Mouse (Mus musculus) midbrain, embryonic 13.5 days (tissue): ENCODE data around the gene Zfp160. TPM values are rescaled to one million over a fixed set of nuclear protein-coding genes. Genes with fewer than 3 reads are reported as not detected.
"Not testable (repeated sequence)": the region's sequence is repeated elsewhere in the genome, so short reads cannot be mapped to it uniquely, and the experiment has no call there.

Source experiments
- ATAC-seq: fragments of 200-750 bp; cut with Nextera tagmentation; 2 replicates; pipeline ENCODE4 v1.8.0; 2017; ENCODE audit warnings: mild to moderate bottlenecking, moderate TSS enrichment, moderate library complexity
- H3K27ac ChIP-seq: fragments of 300-500 bp; sonication (generic); 2 replicates; pipeline ENCODE4 v1.5.1; 2015; ENCODE audit warnings: inconsistent platforms, mild to moderate bottlenecking, moderate library complexity
- H3K27me3 ChIP-seq: fragments of 300-500 bp; sonication (generic); 2 replicates; pipeline ENCODE4 v1.6.1; 2015; ENCODE audit warnings: mild to moderate bottlenecking, inconsistent platforms
- H3K36me3 ChIP-seq: fragments of 300-500 bp; sonication (generic); 2 replicates; pipeline ENCODE4 v1.6.1; 2015; ENCODE audit warnings: mild to moderate bottlenecking, inconsistent platforms
- H3K4me1 ChIP-seq: fragments of 300-500 bp; sonication (generic); replicated peaks from 2 replicates; pipeline ENCODE4 v1.6.1; 2015; ENCODE audit warnings: inconsistent platforms
- H3K4me2 ChIP-seq: fragments of 300-500 bp; sonication (generic); replicated peaks from 2 replicates; pipeline ENCODE4 v1.6.1; 2015; ENCODE audit warnings: moderate library complexity, mild to moderate bottlenecking, inconsistent platforms
- H3K4me3 ChIP-seq: fragments of 300-500 bp; sonication (generic); replicated peaks from 2 replicates; pipeline ENCODE4 v1.5.1; 2015; ENCODE audit warnings: mild to moderate bottlenecking, inconsistent platforms
- H3K9ac ChIP-seq: fragments of 300-500 bp; sonication (generic); replicated peaks from 2 replicates; pipeline ENCODE4 v1.6.1; 2015; ENCODE audit warnings: mild to moderate bottlenecking, inconsistent platforms
- H3K9me3 ChIP-seq: fragments of 300-500 bp; sonication (generic); 2 replicates; pipeline ENCODE4 v1.6.1; 2016; ENCODE audit warnings: mild to moderate bottlenecking, inconsistent platforms
- WGBS: fragments of 180-500 bp; shearing (Covaris S2); methylation state at CpG from one replicate; pipeline ENCODE4 v1.1.7; 2015; 5-methylcytosine and 5-hydroxymethylcytosine counted together
- polyA plus RNA-seq: library from polyadenylated mRNA; unstranded; fragments of >200 nt; fragmentation: Nextera tagmentation; extraction: Ambion mirVana; gene quantifications from 2 replicates; pipeline ENCODE4 v1.2.1, GENCODE M21; 2015

Gene Zfp160
- polyA plus RNA-seq, 1 experiment from 2014 or later: 19.4 TPM

DNA sequence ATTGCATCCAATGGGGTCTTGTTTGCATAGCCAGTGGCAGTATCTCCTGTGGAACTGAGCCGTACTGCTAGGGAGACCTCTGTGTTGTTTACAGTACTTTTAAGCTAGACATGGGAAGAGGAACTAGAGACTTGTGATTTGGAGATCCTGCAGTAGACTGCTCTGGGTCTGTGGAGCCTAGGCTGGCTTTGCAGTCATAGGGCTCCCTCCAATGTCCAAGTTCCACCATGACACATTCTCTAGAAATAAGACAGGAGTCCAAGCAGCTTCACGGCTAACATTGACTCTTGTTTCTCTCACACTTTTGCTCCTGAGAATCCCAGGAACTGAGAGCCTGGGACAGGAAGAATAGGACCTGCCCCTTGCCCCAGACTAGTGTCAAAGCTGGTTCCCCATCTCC is 44.6 kb downstream of the Zfp160 start:
- Histone ChIP-seq H3K9me3 (no peaks in the 10 kb centered on the region), H3K27me3 (no peaks in the 10 kb centered on the region), H3K9ac (no peak overlapping the region), H3K4me3 (no peak overlapping the region), H3K4me2 (no peak overlapping the region), H3K4me1 (no peaks in the 10 kb centered on the region), H3K27ac (no peak overlapping the region), H3K36me3 (no peaks in the 10 kb centered on the region)
- no peak for ATAC-seq
- WGBS: 94% methylated on average over 2 of the region's 2 CpGs

DNA sequence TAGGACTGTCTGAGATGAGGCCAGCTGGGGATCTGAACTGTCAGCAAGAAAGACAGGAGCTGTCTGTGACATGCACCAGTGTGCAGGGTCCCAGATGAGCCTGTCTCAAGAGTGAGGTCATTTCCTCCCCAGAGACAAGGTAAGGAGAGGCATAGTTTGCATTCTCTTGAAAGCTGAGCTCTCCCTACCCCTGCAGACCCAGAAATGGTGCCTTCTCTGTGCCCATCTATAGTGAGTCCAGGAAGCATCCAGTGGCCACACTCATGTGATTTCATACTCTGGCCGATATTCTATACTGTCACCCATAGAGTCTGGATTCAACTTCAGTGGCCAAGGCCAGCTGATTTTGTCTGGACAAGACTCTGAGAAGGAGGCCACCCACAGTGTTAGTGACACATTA is 46.4 kb downstream of the Zfp160 start:
- H3K36me3 ChIP-seq, ATAC-seq: not testable (repeated sequence)
- WGBS: 100% methylated on average over 1 of the region's 1 CpGs

GRCm38 (mm10) chr17:21065501-21065900 is 56.8 kb downstream of the Zfp160 start:
- Histone ChIP-seq H3K27ac (no peak overlapping the region), H3K36me3 (no peaks in the 10 kb centered on the region), H3K27me3 (no peaks in the 10 kb centered on the region), H3K4me2 (no peak overlapping the region), H3K9me3 (0 out of 2 replicates have a peak, but pooled peaks cover 8% of the 10 kb centered on the region), H3K4me3 (no peak overlapping the region), H3K9ac (no peak overlapping the region), H3K4me1 (no peaks in the 10 kb centered on the region)
- no peak for ATAC-seq
- 46% methylated on average over 1 of the region's 1 CpGs for whole genome bisulfite sequencing

More for the DNA sequence above, 46.4 kb downstream of the Zfp160 start:
- not testable (repeated sequence) for H3K4me3 ChIP-seq, H3K4me2 ChIP-seq, H3K9me3 ChIP-seq, H3K27me3 ChIP-seq, H3K4me1 ChIP-seq, H3K9ac ChIP-seq, H3K27ac ChIP-seq

DNA sequence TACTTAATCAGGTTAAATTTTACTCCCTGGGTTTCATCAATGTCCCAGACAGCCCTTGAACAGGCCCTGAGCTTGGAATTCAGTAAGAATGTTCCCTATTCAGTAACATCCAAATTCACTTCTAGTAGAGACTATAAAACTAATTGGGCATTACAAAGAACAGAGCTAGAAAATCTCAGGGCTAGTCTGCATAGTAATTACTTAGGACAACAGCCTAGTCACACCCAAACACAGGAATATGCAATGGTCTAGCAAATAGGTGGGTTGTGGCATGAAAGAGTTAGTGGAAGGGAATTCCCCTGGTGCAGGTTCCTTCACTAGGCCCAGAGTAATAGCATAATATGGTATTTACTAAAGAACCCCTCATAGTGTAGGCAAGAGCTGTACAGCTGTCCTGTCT is 58.3 kb downstream of the Zfp160 start:
- Histone ChIP-seq H3K27ac (no peak overlapping the region), H3K9me3 (0 out of 2 replicates have a peak, but pooled peaks cover 8% of the 10 kb centered on the region)
- no peak for ATAC-seq

DNA sequence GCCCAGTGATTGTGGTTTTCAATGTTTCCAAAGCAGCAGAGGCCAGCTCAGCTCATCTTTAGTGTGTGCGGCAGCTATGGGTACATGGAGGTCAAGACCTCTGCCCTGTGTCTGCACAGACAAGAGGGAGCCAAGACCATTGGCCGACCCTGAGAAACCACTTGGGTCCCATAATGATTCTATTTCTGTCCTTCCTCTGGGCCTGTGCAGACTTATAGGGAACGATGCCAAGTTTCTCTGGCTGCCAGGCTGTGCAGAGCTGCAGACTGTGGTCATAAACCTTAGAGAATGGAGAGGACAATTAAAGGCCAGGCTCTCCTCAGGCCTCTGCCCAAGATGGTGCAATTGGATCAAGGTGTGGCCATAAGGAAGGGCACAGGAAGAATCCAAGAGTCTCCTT is 60.7 kb downstream of the Zfp160 start:
- H3K27me3 ChIP-seq: not testable (repeated sequence)
- no CpG with 5 or more reads among the region's 3 CpGs for WGBS

More for the DNA sequence above, 58.3 kb downstream of the Zfp160 start:
- Histone ChIP-seq H3K27me3 (no peaks in the 10 kb centered on the region), H3K36me3 (no peaks in the 10 kb centered on the region), H3K4me2 (no peak overlapping the region), H3K4me1 (no peaks in the 10 kb centered on the region), H3K9ac (no peak overlapping the region), H3K4me3 (no peak overlapping the region)

DNA sequence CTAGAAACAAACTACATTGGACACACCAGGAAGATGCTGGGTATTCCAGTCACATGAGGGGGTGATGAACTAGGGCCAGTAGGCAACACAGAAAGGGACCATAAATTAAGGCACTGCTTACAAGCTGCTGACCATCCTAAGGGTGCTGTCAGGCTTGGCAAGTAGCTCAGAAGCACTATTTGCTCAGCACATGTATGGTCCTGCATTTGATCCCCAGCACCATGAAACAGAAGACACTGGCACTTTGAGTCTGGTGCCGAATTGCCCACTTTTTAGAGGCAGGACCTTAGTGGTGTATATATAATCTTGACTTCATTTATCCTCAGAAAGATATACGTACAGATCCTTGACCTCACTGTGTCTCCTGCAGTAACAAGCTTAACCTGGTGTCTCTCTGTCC is 62.3 kb downstream of the Zfp160 start:
- not testable (repeated sequence) for H3K27ac ChIP-seq, H3K9me3 ChIP-seq, H3K27me3 ChIP-seq, ATAC-seq, H3K4me3 ChIP-seq, H3K36me3 ChIP-seq, H3K4me1 ChIP-seq, H3K4me2 ChIP-seq, H3K9ac ChIP-seq
- WGBS: 75% methylated on average over 2 of the region's 2 CpGs

More for the DNA sequence above, 60.7 kb downstream of the Zfp160 start:
- ATAC-seq, H3K4me3 ChIP-seq, H3K9ac ChIP-seq, H3K4me2 ChIP-seq, H3K4me1 ChIP-seq, H3K36me3 ChIP-seq, H3K27ac ChIP-seq, H3K9me3 ChIP-seq: not testable (repeated sequence)

Other genes starting within 250 kb of the Zfp160 start
- not detected in 2 replicates for gene Vmn1r228, start 222.7 kb upstream of the Zfp160 start, polyA plus RNA-seq
- 0.03 TPM in 1 of 2 replicates, not detected in the other for gene Vmn1r229, start 197.3 kb upstream of the Zfp160 start, polyA plus RNA-seq
- not detected in 2 replicates for gene Vmn1r230, start 168.5 kb upstream of the Zfp160 start, polyA plus RNA-seq
- not detected in 2 replicates for gene Vmn1r231, start 103.8 kb upstream of the Zfp160 start, polyA plus RNA-seq
- gene Vmn1r232, start 89.2 kb upstream of the Zfp160 start, polyA plus RNA-seq: not detected in 2 replicates
- 636 and 655 TPM in 2 replicates for gene Ppp2r1a, start 63.6 kb upstream of the Zfp160 start, polyA plus RNA-seq
- gene Vmn1r233, start 12.4 kb upstream of the Zfp160 start, polyA plus RNA-seq: not detected in 2 replicates
- gene Vmn1r234, start 217.2 kb downstream of the Zfp160 start, polyA plus RNA-seq: not detected in 2 replicates
- gene Vmn1r235, start 247.5 kb downstream of the Zfp160 start, polyA plus RNA-seq: not detected in 2 replicates